Mouse (Mus musculus) embryonic facial prominence, embryonic 11.5 days (tissue): ENCODE data around the gene Ezh1. TPM values are rescaled to one million over a fixed set of nuclear protein-coding genes. Genes with fewer than 3 reads are reported as not detected.

Experiments
- ATAC-seq: fragments of 200-750 bp; cut with Nextera tagmentation; replicated peaks from 2 replicates; pipeline ENCODE4 v1.8.0; 2017; ENCODE audit warnings: low read depth; ENCODE audit not compliant: insufficient number of reproducible peaks, low FRiP score, low TSS enrichment
- DNase-seq: peaks from one replicate; pipeline ENCODE4 v3.0.0-alpha.2; 2015; ENCODE audit warnings: low spot score
- H3K27ac ChIP-seq: fragments of 300-500 bp; sonication (generic); replicated peaks from 2 replicates; pipeline ENCODE4 v1.5.1; 2014; ENCODE audit warnings: mild to moderate bottlenecking, low read depth, low read length, control low read depth
- H3K27me3 ChIP-seq: fragments of 300-500 bp; sonication (generic); 2 replicates; pipeline ENCODE4 v1.6.1; 2014; ENCODE audit warnings: mild to moderate bottlenecking, low read length, moderate library complexity, mixed read lengths; ENCODE audit not compliant: control insufficient read depth, insufficient read depth
- H3K36me3 ChIP-seq: fragments of 300-500 bp; sonication (generic); replicated peaks from 2 replicates; pipeline ENCODE4 v1.6.1; 2014; ENCODE audit warnings: low read depth, mild to moderate bottlenecking, low read length, moderate library complexity, mixed read lengths; ENCODE audit not compliant: control insufficient read depth, insufficient read depth
- H3K4me1 ChIP-seq: fragments of 300-500 bp; sonication (generic); 2 replicates; pipeline ENCODE4 v1.6.1; 2014; ENCODE audit warnings: low read length, mixed read lengths; ENCODE audit not compliant: control insufficient read depth, insufficient read depth
- H3K4me2 ChIP-seq: fragments of 300-500 bp; sonication (generic); 2 replicates; pipeline ENCODE4 v1.6.1; 2014; ENCODE audit warnings: low read depth, mild to moderate bottlenecking, control low read depth, low read length, moderate library complexity
- H3K4me3 ChIP-seq: fragments of 300-500 bp; sonication (generic); 2 replicates; pipeline ENCODE4 v1.5.1; 2014; ENCODE audit warnings: low read depth, low read length, control low read depth
- H3K9ac ChIP-seq: fragments of 300-500 bp; sonication (generic); replicated peaks from 2 replicates; pipeline ENCODE4 v1.6.1; 2014; ENCODE audit warnings: mild to moderate bottlenecking, control low read depth, low read length
- H3K9me3 ChIP-seq: fragments of 300-500 bp; sonication (generic); replicated peaks from 2 replicates; pipeline ENCODE4 v1.6.1; 2016; ENCODE audit warnings: mild to moderate bottlenecking, low read length, inconsistent platforms, mixed read lengths; ENCODE audit not compliant: control insufficient read depth
- WGBS: fragments of 180-500 bp; shearing (Covaris S2); extraction: QIAGEN DNeasy Blood & Tissue Kit; methylation state at CpG from one replicate; pipeline ENCODE4 v1.1.7; 2014; 5-methylcytosine and 5-hydroxymethylcytosine counted together
- polyA plus RNA-seq: library from polyadenylated mRNA; unstranded; fragments of >200 nt; fragmentation: Nextera tagmentation; extraction: Ambion mirVana; gene quantifications from 2 replicates; pipeline ENCODE4 v1.2.1, GENCODE M21; 2014

Ezh1 gene
- polyA plus RNA-seq, 1 experiment from 2014 or later, result 11.6 TPM

DNA sequence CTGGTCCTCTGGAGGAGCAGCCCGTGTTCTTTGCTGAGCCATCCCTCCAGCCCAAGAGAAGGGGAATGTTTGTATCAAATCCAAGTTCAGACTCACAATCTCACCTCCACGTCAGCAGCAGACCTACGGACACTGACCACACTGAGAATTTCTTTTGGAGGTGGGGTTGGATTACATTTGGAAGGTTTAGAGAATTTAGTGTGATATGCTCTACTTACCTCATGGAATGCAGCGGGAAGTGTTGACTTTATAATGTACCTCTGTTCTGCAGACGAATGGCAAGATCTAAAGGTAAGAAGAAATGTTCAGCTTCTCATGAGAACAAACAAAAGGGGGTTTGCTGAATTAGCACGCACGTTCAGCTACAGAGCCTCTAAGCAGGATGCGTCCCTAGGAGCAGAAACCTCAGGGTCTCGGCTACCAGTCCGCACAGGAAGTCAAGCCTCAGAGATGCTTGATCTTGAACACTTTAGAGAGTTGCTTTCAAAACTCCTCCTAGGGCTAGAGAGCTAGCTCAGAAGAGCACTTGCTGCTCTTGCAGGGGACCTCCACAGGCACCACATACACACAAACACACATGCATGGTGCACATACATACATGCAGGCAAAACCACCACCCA is 7.7 kb downstream of the Ezh1 start:
- 76% methylated on average over 10 of the region's 10 CpGs for WGBS
- no peak for ATAC-seq
- Histone ChIP-seq H3K4me1 (no peaks in the 10 kb centered on the region), H3K9me3 (no peaks in the 10 kb centered on the region), H3K4me3 (no peak overlapping the region), H3K27me3 (no peaks in the 10 kb centered on the region), H3K27ac (no peak overlapping the region), H3K36me3 (no peaks in the 10 kb centered on the region), H3K9ac (no peak overlapping the region), H3K4me2 (no peak overlapping the region)
- DNase-seq, result no peak

- Histone ChIP-seq H3K4me2 (no peak overlapping the region), H3K9me3 (no peaks in the 10 kb centered on the region)
- 84% methylated on average over 5 of the region's 5 CpGs for WGBS
These were observed 9.3 kb downstream of the Ezh1 start for GRCm38 (mm10) chr11:101216936-101217335.

DNA sequence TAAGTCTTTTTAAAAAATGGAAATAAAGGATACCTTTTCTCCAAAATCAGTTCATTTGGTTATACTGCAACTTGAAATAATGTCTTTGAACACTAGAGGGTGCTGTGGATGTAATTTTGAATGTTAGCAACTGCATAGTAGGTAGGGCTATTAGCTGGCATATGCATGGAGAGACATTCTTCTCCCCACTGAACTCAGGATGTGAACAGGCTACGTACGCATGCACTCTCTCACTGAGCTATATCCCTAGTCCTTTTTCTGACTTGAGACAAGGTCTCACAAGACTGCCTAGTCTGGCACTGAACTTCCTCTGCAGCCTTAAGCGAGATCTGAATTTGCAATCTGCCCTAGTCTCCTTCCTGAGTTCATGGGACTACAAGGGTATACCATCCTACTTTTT is 14.3 kb downstream of the Ezh1 start:
- WGBS, result 51% methylated on average over 3 of the region's 3 CpGs
- ATAC-seq, result no peak
- Histone ChIP-seq H3K9me3 (no peaks in the 10 kb centered on the region), H3K4me3 (no peak overlapping the region), H3K4me2 (no peak overlapping the region), H3K27ac (no peak overlapping the region), H3K27me3 (no peaks in the 10 kb centered on the region), H3K36me3 (no peaks in the 10 kb centered on the region), H3K9ac (no peak overlapping the region), H3K4me1 (no peaks in the 10 kb centered on the region)
- DNase-seq, result peak; percentile 90

More at GRCm38 (mm10) chr11:101216936-101217335, 9.3 kb downstream of the Ezh1 start:
- Histone ChIP-seq H3K27me3 (no peaks in the 10 kb centered on the region), H3K9ac (no peak overlapping the region), H3K4me1 (no peaks in the 10 kb centered on the region), H3K27ac (no peak overlapping the region), H3K4me3 (no peak overlapping the region), H3K36me3 (no peaks in the 10 kb centered on the region)
- DNase-seq (no peak), ATAC-seq (no peak)

DNA sequence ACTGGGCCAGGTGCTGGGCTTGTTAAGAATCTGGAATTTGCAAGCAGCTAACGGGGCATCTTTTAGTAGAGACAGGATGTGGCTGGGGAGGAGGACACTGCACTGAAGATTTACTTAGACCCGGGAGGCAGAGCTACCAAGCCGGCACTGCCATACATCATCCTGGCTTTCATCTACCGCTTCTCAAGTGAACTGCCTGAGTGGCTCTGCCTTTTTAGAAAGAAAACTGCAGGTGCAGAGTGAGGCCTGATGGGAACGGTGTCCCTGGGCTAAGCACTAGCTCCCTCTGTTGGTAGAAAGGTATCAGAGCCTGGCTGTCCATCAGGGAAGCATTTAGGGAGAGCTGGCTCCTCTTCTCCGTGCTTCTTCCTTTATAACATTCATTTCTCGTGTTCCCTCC is 25.3 kb downstream of the Ezh1 start:
- Histone ChIP-seq H3K36me3 (no peaks in the 10 kb centered on the region), H3K27me3 (no peaks in the 10 kb centered on the region), H3K4me2 (no peak overlapping the region), H3K4me3 (no peak overlapping the region), H3K9ac (no peak overlapping the region), H3K27ac (no peak overlapping the region), H3K9me3 (no peaks in the 10 kb centered on the region), H3K4me1 (no peaks in the 10 kb centered on the region)
- ATAC-seq (no peak), DNase-seq (peak; percentile 70)
- 34% methylated on average over 7 of the region's 7 CpGs for WGBS

DNA sequence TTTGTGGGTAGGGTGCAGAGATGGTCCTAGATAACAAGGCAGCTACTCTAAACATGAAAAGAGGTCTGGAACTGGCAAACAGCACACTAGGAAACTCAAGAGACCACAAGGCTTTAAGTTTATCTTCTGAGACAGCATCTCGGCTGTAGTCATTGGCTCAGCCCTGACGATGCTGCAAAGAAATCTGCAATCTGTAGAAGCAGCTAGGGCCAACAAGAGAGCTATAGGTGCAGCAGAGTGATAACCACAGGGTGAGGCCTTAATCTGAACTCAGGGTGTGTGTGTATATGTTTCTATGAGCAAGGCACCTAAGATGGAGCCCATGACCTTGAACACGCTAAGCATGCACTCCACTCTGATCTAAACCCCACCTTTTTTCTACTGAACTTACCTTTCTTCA is 26.7 kb downstream of the Ezh1 start:
- Histone ChIP-seq H3K4me1 (no peaks in the 10 kb centered on the region), H3K4me3 (no peak overlapping the region), H3K4me2 (no peak overlapping the region), H3K9ac (no peak overlapping the region), H3K27ac (no peak overlapping the region), H3K36me3 (no peaks in the 10 kb centered on the region), H3K27me3 (no peaks in the 10 kb centered on the region), H3K9me3 (no peaks in the 10 kb centered on the region)
- WGBS, result 88% methylated on average over 3 of the region's 3 CpGs
- ATAC-seq, result no peak
- DNase-seq, result no peak

DNA sequence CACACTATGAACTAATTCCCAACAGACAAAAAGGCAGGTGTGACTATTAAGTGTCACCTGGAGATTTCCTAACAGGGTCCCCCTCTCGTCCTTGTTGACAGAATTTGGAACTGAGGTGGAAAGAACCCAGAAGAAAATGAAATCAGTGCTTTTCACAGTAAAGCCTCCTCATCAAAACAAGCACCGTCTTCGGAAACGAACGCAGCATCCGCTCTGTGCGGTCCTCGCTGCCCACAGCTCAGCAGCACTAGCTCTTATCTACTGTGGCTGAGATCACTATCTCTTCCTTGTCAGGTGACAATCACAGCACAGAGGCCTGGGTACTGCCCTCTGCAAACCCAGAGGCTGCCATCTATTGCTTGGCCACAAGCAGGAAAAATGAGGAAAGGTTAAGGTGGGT is 30.1 kb downstream of the Ezh1 start:
- Histone ChIP-seq H3K4me3 (no peak overlapping the region), H3K4me1 (peaks cover 4% of the 10 kb centered on the region; the same call in 1 of the 2 replicates), H3K9me3 (no peaks in the 10 kb centered on the region), H3K27ac (no peak overlapping the region), H3K4me2 (no peak overlapping the region), H3K27me3 (no peaks in the 10 kb centered on the region), H3K36me3 (no peaks in the 10 kb centered on the region; the same call in 1 of the 2 replicates), H3K9ac (no peak overlapping the region)
- DNase-seq (no peak), ATAC-seq (no peak)
- WGBS, result 93% methylated on average over 8 of the region's 8 CpGs

DNA sequence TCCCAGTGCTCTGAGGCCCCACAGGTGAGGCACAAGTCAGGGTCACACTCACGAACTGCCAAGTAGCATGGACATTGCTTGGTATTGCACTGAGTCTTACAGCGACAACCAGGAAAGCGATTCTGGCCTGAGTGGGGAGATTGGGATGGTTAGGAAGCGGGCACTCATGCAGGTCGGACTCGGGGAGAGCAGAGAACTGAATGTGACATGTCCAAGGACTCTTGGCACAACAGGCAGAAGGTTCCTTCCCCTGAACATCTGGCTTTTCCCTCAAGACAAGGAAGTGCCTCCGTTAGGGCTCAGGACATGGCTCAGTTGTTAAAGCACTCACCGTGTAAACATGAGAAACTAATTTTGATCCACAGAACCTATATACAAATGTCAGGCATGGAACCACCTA is 30.7 kb downstream of the Ezh1 start:
- no peak overlapping the region for H3K4me2 ChIP-seq
- no peak for ATAC-seq
- no peaks in the 10 kb centered on the region for H3K27me3 ChIP-seq
- no peaks in the 10 kb centered on the region for H3K9me3 ChIP-seq
- peaks cover 6% of the 10 kb centered on the region; the same call in 1 of the 2 replicates for H3K4me1 ChIP-seq
- H3K36me3 ChIP-seq, result no peaks in the 10 kb centered on the region; the same call in 1 of the 2 replicates
- H3K9ac ChIP-seq, result no peak overlapping the region
- WGBS, result 82% methylated on average over 8 of the region's 8 CpGs
- H3K27ac ChIP-seq, result no peak overlapping the region
- no peak overlapping the region for H3K4me3 ChIP-seq
- DNase-seq, result no peak

DNA sequence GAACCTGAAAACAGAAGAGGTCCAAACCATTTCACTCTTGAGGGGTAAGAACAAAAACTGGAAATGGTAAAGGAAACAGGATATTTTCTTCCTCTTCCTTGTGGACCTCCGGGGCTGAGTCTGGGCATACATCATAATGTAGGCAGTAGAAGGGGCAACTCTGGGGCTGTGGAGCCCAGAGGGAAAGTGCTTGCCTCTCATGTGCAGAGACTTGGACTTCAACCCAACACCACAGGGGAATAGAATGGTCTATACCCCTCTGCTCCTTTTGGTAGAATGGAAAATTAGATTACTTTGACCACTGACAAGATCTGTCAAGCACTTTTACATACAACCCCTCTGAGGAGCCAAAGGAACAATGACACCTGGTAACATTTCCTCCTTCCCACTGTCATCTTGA is 31.2 kb downstream of the Ezh1 start:
- Histone ChIP-seq H3K36me3 (no peaks in the 10 kb centered on the region; the same call in 1 of the 2 replicates), H3K4me1 (peaks cover 9% of the 10 kb centered on the region), H3K27me3 (no peaks in the 10 kb centered on the region), H3K4me3 (no peak overlapping the region), H3K9ac (no peak overlapping the region), H3K4me2 (no peak overlapping the region), H3K27ac (no peak overlapping the region), H3K9me3 (no peaks in the 10 kb centered on the region)
- WGBS, result 87% methylated on average over 1 of the region's 1 CpGs
- DNase-seq (no peak), ATAC-seq (no peak)
